Mouse (Mus musculus) kidney, adult 18-20 months (tissue): ENCODE results near the gene Wdr81.
"Not testable (repeated sequence)": the region's sequence is repeated elsewhere in the genome, so short reads cannot be mapped to it uniquely, and the experiment has no call there.

Source experiments
- DNase-seq: peaks from one replicate; pipeline ENCODE4 v3.0.0; 2021

Gene Wdr81

GRCm38 (mm10) chr11:75460103-75460843 lies 5.8 kb upstream of the Wdr81 start:
- DNase-seq, result peak; percentile 91

GRCm38 (mm10) chr11:75459751-75460102 lies 5.2 kb upstream of the Wdr81 start:
- DNase-seq, result no peak

- DNase-seq, result peak; percentile 56
Observed at GRCm38 (mm10) chr11:75459141-75459711, 4.7 kb upstream of the Wdr81 start.

GRCm38 (mm10) chr11:75458628-75459041 lies 4.1 kb upstream of the Wdr81 start:
- DNase-seq, result no peak

GRCm38 (mm10) chr11:75458169-75458568 lies 3.7 kb upstream of the Wdr81 start:
- peak; percentile 48 for DNase-seq

- DNase-seq, result no peak
Observed at GRCm38 (mm10) chr11:75456440-75456871, 1.9 kb upstream of the Wdr81 start.

GRCm38 (mm10) chr11:75455971-75456370 lies 1.5 kb upstream of the Wdr81 start:
- DNase-seq, result not testable (repeated sequence)

GRCm38 (mm10) chr11:75455041-75455736 lies 672 bp upstream of the Wdr81 start:
- no peak for DNase-seq

- DNase-seq, result no peak
Observed at GRCm38 (mm10) chr11:75452812-75453557, 1.5 kb downstream of the Wdr81 start.

- DNase-seq, result no peak
Observed at GRCm38 (mm10) chr11:75452081-75452480, 2.4 kb downstream of the Wdr81 start.

- no peak for DNase-seq
Observed at GRCm38 (mm10) chr11:75450936-75451335, 3.6 kb downstream of the Wdr81 start.

GRCm38 (mm10) chr11:75450304-75450908 lies 4.1 kb downstream of the Wdr81 start:
- no peak for DNase-seq

- DNase-seq, result no peak
Observed at GRCm38 (mm10) chr11:75449695-75450094, 4.8 kb downstream of the Wdr81 start.

GRCm38 (mm10) chr11:75448575-75448974 lies 5.9 kb downstream of the Wdr81 start:
- DNase-seq, result no peak

GRCm38 (mm10) chr11:75443711-75444110 lies 10.8 kb downstream of the Wdr81 start:
- DNase-seq, result peak; percentile 78

- DNase-seq, result peak; percentile 60
Observed at GRCm38 (mm10) chr11:75441601-75442000, 12.9 kb downstream of the Wdr81 start.

- no peak for DNase-seq
Observed at GRCm38 (mm10) chr11:75441034-75441433, 13.5 kb downstream of the Wdr81 start.

- DNase-seq, result no peak
Observed at GRCm38 (mm10) chr11:75439951-75440350, 14.6 kb downstream of the Wdr81 start.

- peak; percentile 70 for DNase-seq
Observed at GRCm38 (mm10) chr11:75439363-75439762, 15.2 kb downstream of the Wdr81 start, which contains the start of gene Serpinf2. TSS of gene Serpinf2 (minus strand) at chr11:75439591.

GRCm38 (mm10) chr11:75438804-75439203 lies 15.7 kb downstream of the Wdr81 start:
- peak; percentile 45 for DNase-seq

GRCm38 (mm10) chr11:75438194-75438593 lies 16.3 kb downstream of the Wdr81 start:
- no peak for DNase-seq

GRCm38 (mm10) chr11:75434138-75434537 lies 20.4 kb downstream of the Wdr81 start:
- DNase-seq, result no peak

- DNase-seq, result peak; percentile 45
Observed at GRCm38 (mm10) chr11:75431307-75431706, 23.2 kb downstream of the Wdr81 start.
